Mouse (Mus musculus) 3134 (cell line): ENCODE measurements around the gene Sh3bp1.
A peak's percentile ranks its signal among the peaks of the same experiment; 100 is the strongest.

Experiments
- DNase-seq: peaks from one replicate; pipeline ENCODE4 v3.0.0-alpha.2; 2011; ENCODE audit warnings: low spot score; ENCODE audit not compliant: insufficient read length; ENCODE audit errors: extremely low read depth

The Sh3bp1 gene

GRCm38 (mm10) chr15:78899740-78900584 lies at the start of gene Sh3bp1:
TSS of gene Sh3bp1 (plus strand) at chr15:78899768.
- peak; percentile 82 for DNase-seq

GRCm38 (mm10) chr15:78850059-78850824 lies 49.3 kb upstream of the Sh3bp1 start:
- DNase-seq, result no peak

- DNase-seq, result no peak
Observed at GRCm38 (mm10) chr15:78850944-78851343, 48.6 kb upstream of the Sh3bp1 start.

DNA sequence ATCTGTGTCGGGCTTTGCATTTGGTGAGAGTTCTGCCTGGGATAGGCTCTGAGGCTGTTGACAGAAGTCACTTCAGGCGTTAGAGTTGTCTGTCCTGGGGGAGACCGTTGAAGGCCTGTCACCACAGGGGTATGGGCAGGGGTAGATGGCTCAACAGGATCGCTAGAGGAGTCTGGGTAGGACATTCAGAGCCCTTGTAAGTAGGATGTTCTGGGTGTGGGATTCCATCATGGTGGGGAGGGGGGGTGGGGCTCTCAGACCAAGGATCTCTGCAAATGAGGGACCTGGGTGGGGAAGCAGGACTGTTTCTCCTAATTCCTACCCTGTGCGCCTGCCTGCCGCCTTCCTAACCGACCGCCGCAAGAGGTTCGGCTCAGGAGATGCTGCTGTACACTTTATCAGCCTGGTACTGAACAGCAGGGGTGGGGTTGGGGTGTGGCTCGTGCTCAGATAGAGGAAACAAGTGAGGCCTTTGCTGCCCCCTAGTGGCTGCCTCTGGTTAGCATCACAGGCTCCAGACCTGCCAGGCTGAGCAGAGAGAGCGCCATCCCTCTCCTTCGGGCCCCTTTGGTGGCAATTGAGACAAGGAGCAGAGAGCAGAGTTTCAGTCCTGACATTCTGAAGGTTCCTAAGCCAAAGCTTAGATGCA lies 47.9 kb upstream of the Sh3bp1 start:
- peak; percentile 65 for DNase-seq

GRCm38 (mm10) chr15:78855303-78855965 lies 44.1 kb upstream of the Sh3bp1 start, which contains the start of gene Lgals2:
TSS of gene Lgals2 (minus strand) at chr15:78855529.
- DNase-seq, result peak; percentile 88

DNA sequence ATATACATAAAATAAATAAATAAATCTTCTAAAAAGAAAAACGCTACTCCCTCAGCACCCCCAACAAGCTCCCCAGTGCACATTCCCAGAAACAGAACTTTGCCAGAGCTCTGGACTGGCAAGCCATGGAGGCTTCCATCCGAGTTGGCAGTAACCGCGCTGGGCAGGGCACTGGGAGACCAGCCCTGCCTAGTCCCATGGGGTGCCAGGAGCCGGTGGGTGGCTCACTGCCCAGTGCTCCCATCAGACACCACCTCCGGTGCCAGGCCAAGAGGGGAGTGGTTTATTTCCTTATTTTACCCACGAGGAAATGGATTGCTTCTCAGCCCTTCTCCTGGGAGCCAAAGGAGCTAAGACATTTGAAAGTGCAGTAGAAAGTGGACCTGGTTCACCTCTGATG lies 42.6 kb upstream of the Sh3bp1 start:
- DNase-seq, result peak; percentile 93

GRCm38 (mm10) chr15:78859311-78859710 lies 40.3 kb upstream of the Sh3bp1 start:
- DNase-seq, result no peak

DNA sequence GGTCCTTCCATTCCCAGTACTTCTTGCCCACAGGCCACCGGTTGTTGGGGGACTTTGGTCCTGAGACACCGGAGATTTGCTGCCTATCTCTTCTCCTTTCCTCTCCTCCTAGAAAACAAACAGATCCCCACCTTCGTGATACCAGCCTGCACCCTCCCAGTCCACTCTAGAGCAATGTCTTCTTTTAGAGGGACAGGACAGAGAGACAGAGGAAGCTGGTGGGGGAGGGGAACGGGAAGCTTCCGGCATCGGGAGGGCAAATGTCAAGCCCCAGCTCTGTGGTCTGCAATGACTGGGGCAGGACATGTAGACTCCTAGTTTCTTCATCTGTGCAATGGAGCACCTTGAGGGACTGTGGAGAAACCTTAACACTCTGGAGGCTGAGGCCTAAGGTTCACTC lies 39.9 kb upstream of the Sh3bp1 start:
- no peak for DNase-seq

DNA sequence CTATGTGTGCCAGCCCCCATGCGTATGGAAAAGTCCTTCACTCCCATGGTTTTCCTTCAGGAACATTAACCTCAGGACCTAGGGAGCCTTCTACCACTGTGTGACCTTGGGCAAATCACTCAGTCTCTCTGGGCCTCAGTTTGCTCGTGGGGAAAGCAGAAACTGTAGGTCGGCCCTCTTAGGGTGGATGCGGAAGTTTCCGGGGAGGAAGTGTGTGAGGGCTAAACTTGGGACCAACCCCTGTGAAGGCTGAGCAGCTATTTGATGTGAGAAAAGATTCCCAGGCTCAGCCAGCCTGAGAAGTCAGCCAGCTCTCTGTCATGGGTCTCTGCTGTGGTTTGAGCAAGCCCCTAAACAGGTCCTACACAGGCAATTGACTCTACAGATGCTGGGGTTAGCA lies 37.3 kb upstream of the Sh3bp1 start:
- no peak for DNase-seq

DNA sequence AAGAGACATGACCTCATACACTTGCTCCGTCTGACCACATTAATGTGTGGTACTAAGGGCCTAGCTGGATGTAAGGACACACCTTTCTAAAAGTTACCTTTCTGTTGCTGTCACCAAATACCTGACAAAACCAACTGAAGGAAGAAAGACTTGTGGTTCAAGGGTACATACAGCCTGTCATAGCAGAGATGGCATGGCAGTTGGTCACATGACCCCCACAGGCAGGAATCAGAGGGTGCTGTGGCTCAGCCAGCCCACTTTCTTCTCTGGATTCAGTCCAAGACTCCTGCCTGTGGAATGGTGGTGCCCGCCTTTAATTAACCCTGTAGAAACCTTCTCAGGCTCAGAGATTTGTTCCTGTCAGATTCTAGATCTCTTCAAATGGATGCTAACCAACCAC lies 36.4 kb upstream of the Sh3bp1 start:
- DNase-seq, result no peak

DNA sequence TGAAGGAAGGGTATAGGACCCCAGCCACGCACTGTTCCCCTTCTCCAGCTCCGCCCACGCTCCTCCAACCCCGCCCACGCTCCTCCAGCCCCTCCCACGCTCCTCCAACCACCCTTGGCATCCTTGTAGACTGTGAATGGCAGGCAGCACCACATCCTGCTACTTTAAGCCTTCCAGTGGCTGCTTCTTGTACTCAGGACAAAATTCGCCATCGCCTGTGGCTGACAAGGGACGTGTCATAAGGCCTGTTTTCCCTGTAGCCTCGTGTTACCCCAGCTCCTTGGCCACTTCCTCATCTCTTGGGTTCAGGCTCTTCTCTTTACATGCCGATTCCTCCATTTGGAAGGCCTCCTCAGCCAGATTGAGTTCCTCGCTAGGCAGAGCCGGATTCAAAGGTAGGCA lies 35.7 kb upstream of the Sh3bp1 start:
- DNase-seq, result no peak

- DNase-seq, result no peak
Observed at GRCm38 (mm10) chr15:78868398-78868797, 31.2 kb upstream of the Sh3bp1 start.

DNA sequence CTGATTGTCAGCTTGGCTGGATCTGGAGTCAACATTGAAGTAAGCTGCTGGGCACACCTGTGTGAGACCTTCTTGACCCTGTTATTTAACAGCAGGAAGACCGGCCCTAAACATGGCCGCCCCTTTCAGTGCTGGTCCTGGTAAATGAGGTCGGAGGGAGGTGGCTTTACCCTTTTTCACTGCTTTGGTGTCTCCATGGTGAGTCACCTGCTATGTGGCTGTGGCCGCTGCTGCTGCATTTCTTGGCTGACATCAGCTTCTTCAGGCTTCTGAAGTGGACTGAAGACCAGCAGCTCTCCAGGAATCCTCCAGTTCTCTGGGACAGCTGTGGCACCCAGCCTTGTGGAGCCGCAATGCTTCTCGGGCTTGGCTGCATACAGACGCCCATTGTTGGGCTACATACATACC lies 30.7 kb upstream of the Sh3bp1 start:
- DNase-seq, result peak; percentile 74

DNA sequence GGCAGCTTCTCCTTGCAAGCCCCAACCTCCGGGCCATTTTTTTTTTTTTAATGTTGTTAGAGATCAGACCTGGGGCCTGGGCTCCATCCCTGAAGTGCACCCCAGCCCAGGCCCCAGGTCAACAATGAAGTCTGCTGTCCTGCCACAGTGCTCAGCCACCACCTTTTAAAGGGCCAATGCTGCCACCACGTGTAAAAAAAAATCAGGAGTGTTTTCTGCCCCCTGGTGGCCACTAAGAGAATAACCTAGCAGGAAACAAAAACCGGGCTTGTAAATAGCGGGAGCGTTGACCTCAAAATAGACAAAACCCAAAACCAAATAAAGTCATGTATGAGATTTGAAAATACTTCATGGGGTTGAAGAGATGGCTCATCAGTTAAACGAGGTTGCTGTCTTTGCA lies 29.8 kb upstream of the Sh3bp1 start:
- DNase-seq, result peak; percentile 49

GRCm38 (mm10) chr15:78872021-78872608 lies 27.5 kb upstream of the Sh3bp1 start:
- no peak for DNase-seq

- DNase-seq, result no peak
Observed at GRCm38 (mm10) chr15:78873803-78874435, 25.6 kb upstream of the Sh3bp1 start.

DNA sequence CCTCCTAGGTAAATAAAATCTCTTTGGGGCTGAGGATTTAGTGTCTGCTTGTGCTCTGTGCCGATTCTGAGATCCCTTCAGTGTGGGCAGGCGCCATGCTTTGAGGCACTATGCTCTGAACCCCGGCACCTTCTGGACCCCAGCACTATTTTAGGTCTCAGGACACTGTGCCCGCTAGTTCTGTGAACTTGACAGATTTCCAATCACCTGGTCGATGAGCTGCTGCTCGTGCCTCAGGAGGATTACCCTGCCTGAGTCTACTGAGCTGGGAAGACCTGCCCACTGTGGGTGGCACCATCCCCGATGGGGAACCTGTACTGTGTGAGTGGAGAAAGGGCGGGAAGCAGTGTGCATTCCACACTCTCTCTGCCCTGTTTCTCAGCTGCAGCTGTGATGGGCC lies 24.6 kb upstream of the Sh3bp1 start:
- DNase-seq, result no peak

- DNase-seq, result no peak
Observed at GRCm38 (mm10) chr15:78875537-78875936, 24.0 kb upstream of the Sh3bp1 start.

DNA sequence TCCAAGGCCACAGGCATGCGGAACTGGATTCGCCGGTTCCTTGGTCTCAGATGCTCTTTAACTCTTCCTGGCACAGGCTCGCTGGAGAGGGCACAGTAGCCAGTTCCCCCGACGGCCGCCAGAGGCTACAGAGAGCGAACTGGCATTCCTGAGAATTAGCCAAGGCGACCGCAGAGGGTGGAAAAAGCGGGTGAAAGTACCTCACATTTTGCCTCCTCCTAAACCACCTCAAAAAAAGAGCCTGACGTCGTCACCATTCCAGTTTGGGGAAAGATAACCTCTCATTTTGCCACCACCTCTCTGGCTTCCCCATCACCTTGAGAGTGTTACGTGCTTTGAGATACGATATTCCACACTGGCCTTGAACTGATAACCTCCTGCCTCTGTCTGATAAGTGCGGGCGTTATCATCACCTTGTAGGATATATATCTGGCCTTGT lies 23.3 kb upstream of the Sh3bp1 start:
- DNase-seq, result peak; percentile 82
